Mouse (Mus musculus): ENCODE measurements at regions not wholly inside any gene's neighbourhood (a gene's known extent, or its start where the extent isn't known, plus 50 kb on each side); places are given as distances from the start of the nearest gene placed in this dataset.
A peak's percentile ranks its signal among the peaks of the same experiment; 100 is the strongest.

- DNase-seq (ENCODE audit: low read depth, low spot score): no peak
Measured at GRCm38 (mm10) chr12:98337644-98338043, 69.2 kb downstream of the Gpr65 start.

- DNase-seq (ENCODE audit: low read depth, low spot score): no peak
Measured at GRCm38 (mm10) chr12:98339536-98339935, 71.1 kb downstream of the Gpr65 start.

GRCm38 (mm10) chr12:98342158-98342557 is 73.7 kb downstream of the Gpr65 start:
- DNase-seq (ENCODE audit: low read depth, low spot score): peak; percentile 27

- no peak for DNase-seq (ENCODE audit: low read depth, low spot score)
Measured at GRCm38 (mm10) chr12:98343653-98344052, 75.2 kb downstream of the Gpr65 start.

GRCm38 (mm10) chr12:98347056-98347455 is 78.6 kb downstream of the Gpr65 start:
- no peak for DNase-seq (ENCODE audit: low read depth, low spot score)

GRCm38 (mm10) chr12:98347550-98348318 is 79.3 kb downstream of the Gpr65 start:
- peak; percentile 83 for DNase-seq (ENCODE audit: low read depth, low spot score)

- DNase-seq (ENCODE audit: low read depth, low spot score): no peak
Measured at GRCm38 (mm10) chr12:98349864-98350643, 81.6 kb downstream of the Gpr65 start.

- DNase-seq (ENCODE audit: low read depth, low spot score): peak; percentile 7
Measured at GRCm38 (mm10) chr12:98352401-98352800, 84.0 kb downstream of the Gpr65 start.

GRCm38 (mm10) chr12:98354545-98354944 is 86.1 kb downstream of the Gpr65 start:
- peak; percentile 37 for DNase-seq (ENCODE audit: low read depth, low spot score)

- DNase-seq (ENCODE audit: low read depth, low spot score): no peak
Measured at GRCm38 (mm10) chr12:98367583-98367982, 99.1 kb downstream of the Gpr65 start.

GRCm38 (mm10) chr12:98370771-98371170 is 102.3 kb downstream of the Gpr65 start:
- DNase-seq (ENCODE audit: low read depth, low spot score): no peak

- DNase-seq (ENCODE audit: low read depth, low spot score): no peak
Measured at GRCm38 (mm10) chr12:98375214-98375910, 106.9 kb downstream of the Gpr65 start.

Data from 3T3-L1 (cell line).